Mouse (Mus musculus) forebrain, embryonic 16.5 days (tissue): Measurements from ENCODE around the gene Hfe. TPM values are rescaled to one million over a fixed set of nuclear protein-coding genes. Genes with fewer than 3 reads are reported as not detected.

Source experiments
- ATAC-seq: fragments of 200-750 bp; cut with Nextera tagmentation; 2 replicates; pipeline ENCODE4 v1.8.0; 2017; ENCODE audit warnings: mild to moderate bottlenecking, moderate library complexity
- H3K27ac ChIP-seq: fragments of 300-500 bp; sonication (generic); 2 replicates; pipeline ENCODE4 v1.5.1; 2014; ENCODE audit warnings: low read length, control low read depth
- H3K27me3 ChIP-seq: fragments of 300-500 bp; sonication (generic); replicated peaks from 2 replicates; pipeline ENCODE4 v1.6.1; 2014; ENCODE audit warnings: low read length; ENCODE audit not compliant: control insufficient read depth, insufficient read depth
- H3K36me3 ChIP-seq: fragments of 300-500 bp; sonication (generic); 2 replicates; pipeline ENCODE4 v1.6.1; 2014; ENCODE audit not compliant: control insufficient read depth, insufficient read depth
- H3K4me1 ChIP-seq: fragments of 300-500 bp; sonication (generic); replicated peaks from 2 replicates; pipeline ENCODE4 v1.6.1; 2014; ENCODE audit warnings: low read length; ENCODE audit not compliant: control insufficient read depth, insufficient read depth
- H3K4me2 ChIP-seq: fragments of 300-500 bp; sonication (generic); 2 replicates; pipeline ENCODE4 v1.6.1; 2014; ENCODE audit warnings: mild to moderate bottlenecking, low read length, control low read depth
- H3K4me3 ChIP-seq: fragments of 300-500 bp; sonication (generic); replicated peaks from 2 replicates; pipeline ENCODE4 v1.5.1; 2014; ENCODE audit warnings: mild to moderate bottlenecking, low read length, control low read depth
- H3K9ac ChIP-seq: fragments of 300-500 bp; sonication (generic); replicated peaks from 2 replicates; pipeline ENCODE4 v1.6.1; 2014; ENCODE audit warnings: low read depth, low read length, control low read depth
- H3K9me3 ChIP-seq: fragments of 300-500 bp; sonication (generic); 2 replicates; pipeline ENCODE4 v1.6.1; 2016; ENCODE audit warnings: low read length; ENCODE audit not compliant: control insufficient read depth
- WGBS: fragments of 180-500 bp; shearing (Covaris S2); extraction: QIAGEN DNeasy Blood & Tissue Kit; methylation state at CpG from one replicate; pipeline ENCODE4 v1.1.7; 2014; 5-methylcytosine and 5-hydroxymethylcytosine counted together
- polyA plus RNA-seq: library from polyadenylated mRNA; unstranded; fragments of >200 nt; fragmentation: Nextera tagmentation; extraction: Ambion mirVana; gene quantifications from 2 replicates; pipeline ENCODE4 v1.2.1, GENCODE M21; 2015

Gene Hfe
- polyA plus RNA-seq, 1 experiment from 2014 or later = 2.1 TPM

DNA sequence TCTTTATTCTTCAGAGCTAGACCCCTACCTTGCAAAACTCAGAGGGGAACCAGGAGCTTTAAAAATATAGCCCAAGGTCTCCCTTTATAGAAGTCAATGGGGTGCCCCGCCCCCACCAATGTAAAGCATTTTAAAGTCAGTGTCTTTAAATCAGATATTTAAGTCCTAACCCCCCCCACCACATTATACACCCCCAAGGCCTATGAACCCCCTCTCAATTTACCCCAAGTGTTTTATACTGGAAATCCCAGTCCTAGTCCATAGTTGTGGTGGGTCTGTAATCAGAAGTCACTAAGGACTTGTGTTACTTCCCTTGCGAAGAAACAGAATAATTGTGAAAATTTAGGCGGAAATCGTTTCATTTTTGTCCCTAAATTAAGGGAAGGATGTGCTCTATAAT is 27.4 kb upstream of the Hfe start:
- Histone ChIP-seq H3K4me2 (peak overlapping the region; percentile 97), H3K9me3 (no peaks in the 10 kb centered on the region), H3K4me1 (peaks cover 16% of the 10 kb centered on the region), H3K4me3 (peak overlapping the region; percentile 67), H3K9ac (peak overlapping the region; percentile 34; the same call in 1 of the 2 replicates), H3K27ac (peak overlapping the region; percentile 90), H3K27me3 (no peaks in the 10 kb centered on the region), H3K36me3 (no peaks in the 10 kb centered on the region)
- no peak for ATAC-seq
- WGBS = 25% methylated on average over 4 of the region's 4 CpGs

DNA sequence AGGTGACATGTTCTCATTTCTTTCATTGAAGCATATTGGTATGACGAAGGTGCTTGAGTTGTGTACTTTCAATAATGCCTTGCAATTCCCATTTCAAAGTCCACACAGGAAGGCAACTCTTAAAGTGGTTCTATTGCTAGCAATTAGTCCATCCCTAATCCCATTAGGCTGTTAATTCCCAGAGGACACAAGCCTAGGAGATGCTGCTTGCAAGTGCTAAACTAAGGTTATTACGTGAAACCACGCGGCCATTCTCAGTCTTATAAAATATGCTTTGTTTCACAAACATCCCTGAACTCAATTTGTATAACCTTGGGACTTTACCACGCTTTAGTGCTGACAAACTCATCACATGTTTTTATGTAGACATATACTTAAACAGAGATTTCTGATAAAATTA is 26.4 kb upstream of the Hfe start:
- Histone ChIP-seq H3K36me3 (no peaks in the 10 kb centered on the region), H3K9me3 (no peaks in the 10 kb centered on the region), H3K27ac (no peak overlapping the region), H3K4me1 (peaks cover 16% of the 10 kb centered on the region), H3K9ac (no peak overlapping the region), H3K4me3 (no peak overlapping the region), H3K27me3 (no peaks in the 10 kb centered on the region), H3K4me2 (no peak overlapping the region)
- no peak for ATAC-seq
- WGBS = 82% methylated on average over 5 of the region's 5 CpGs

DNA sequence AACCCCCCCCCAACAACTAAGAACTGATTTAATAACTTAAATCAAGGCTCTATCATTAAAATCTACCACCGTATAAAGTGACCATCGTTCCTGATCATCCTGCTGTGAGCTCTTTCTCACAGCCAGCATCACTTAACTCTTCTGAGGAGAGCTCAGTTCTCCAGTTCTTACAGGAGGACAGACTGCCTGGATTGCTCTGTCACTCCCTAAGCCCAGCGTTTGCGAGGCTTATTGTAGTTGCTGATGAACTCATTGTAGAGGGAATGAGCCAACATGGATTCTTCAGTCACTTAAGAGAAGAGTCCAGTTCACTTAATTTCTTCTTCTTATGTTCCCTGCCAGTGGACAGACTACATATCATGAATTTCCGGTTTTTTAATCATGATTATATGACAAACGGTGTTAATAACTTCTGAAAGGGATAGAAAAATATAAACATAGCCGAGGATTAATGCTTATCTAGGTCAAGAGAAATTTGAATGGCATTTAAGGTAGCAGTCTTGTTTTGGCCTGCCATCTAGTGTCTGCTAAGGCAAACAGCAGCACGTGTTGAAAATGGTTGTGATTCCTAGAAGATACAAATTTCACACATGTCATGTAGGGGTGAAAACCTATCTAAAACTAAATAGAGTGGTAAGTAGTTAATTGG is 21.6 kb upstream of the Hfe start:
- no peaks in the 10 kb centered on the region for H3K36me3 ChIP-seq
- H3K27me3 ChIP-seq = no peaks in the 10 kb centered on the region
- H3K27ac ChIP-seq = no peak overlapping the region
- no peaks in the 10 kb centered on the region for H3K4me1 ChIP-seq
- no peak overlapping the region for H3K4me2 ChIP-seq
- peak; percentile 62 for ATAC-seq
- 25% methylated on average over 8 of the region's 8 CpGs for WGBS
- H3K4me3 ChIP-seq = no peak overlapping the region
- H3K9ac ChIP-seq = no peak overlapping the region
- H3K9me3 ChIP-seq = no peaks in the 10 kb centered on the region

DNA sequence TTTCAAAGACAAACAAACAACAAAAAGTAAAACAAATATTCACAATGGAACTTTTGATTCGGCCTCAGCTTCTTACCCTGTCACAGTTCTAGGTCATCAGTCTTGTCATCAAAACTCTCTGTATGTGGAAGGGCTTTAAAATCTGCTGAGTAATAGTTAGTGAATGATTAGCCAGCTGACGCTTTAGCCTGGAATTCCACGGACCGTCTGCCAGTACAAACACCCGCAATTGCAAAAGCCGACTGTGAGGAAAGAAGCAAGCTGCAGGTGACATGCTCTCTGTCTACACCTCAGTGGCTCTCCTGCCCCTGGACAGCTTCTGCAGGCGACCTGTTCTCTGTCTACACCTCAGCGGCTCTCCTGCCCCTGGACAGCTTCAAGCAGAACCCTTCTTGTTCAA is 19.8 kb upstream of the Hfe start:
- H3K9me3 ChIP-seq = no peaks in the 10 kb centered on the region
- H3K4me2 ChIP-seq = no peak overlapping the region
- H3K4me1 ChIP-seq = no peaks in the 10 kb centered on the region
- H3K27ac ChIP-seq = no peak overlapping the region
- no peaks in the 10 kb centered on the region for H3K36me3 ChIP-seq
- no peak for ATAC-seq
- WGBS = 55% methylated on average over 8 of the region's 8 CpGs
- H3K4me3 ChIP-seq = no peak overlapping the region
- H3K27me3 ChIP-seq = no peaks in the 10 kb centered on the region
- H3K9ac ChIP-seq = no peak overlapping the region

DNA sequence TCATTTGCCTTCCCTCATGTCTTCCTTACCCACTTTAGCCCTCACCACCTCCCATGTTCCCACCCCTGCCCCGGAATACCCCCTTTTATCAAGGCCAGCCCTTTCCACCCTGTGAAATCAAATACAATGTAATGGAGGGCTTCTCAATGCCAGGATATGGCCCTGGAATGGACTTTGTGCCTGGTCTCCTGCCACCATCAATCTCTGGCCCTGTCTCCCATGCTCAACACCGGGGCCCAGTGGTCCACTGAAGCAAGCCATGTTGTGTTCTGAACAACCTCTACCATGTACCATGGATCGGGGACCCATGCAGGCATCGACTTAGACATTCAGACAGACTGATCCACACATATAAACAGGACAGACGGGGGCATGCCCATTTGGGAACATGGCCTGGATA is 19.1 kb upstream of the Hfe start:
- H3K4me3 ChIP-seq = no peak overlapping the region
- H3K4me2 ChIP-seq = no peak overlapping the region
- H3K9me3 ChIP-seq = no peaks in the 10 kb centered on the region
- no peak overlapping the region for H3K27ac ChIP-seq
- no peak overlapping the region for H3K9ac ChIP-seq
- no peaks in the 10 kb centered on the region for H3K4me1 ChIP-seq
- H3K27me3 ChIP-seq = no peaks in the 10 kb centered on the region
- ATAC-seq = no peak
- H3K36me3 ChIP-seq = no peaks in the 10 kb centered on the region
- WGBS = 93% methylated on average over 5 of the region's 5 CpGs

DNA sequence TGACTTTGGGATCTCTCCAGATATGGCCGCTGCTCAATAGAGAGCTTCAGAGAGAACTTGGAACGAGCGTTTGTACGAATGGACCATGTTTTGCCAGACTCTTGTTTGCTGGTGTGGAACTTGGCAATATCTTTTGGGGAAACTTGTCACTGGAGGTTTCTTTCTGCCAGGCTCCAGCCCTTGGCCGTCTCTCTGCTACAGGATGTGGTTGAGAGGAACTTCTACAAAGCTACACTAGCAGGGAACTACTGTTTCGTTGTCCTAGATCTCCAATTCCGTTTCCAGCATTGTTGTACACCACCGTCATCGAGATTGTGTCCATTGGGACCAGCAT is 18.5 kb upstream of the Hfe start:
- no peak overlapping the region for H3K9ac ChIP-seq
- WGBS = 90% methylated on average over 9 of the region's 9 CpGs
- no peaks in the 10 kb centered on the region for H3K4me1 ChIP-seq

DNA sequence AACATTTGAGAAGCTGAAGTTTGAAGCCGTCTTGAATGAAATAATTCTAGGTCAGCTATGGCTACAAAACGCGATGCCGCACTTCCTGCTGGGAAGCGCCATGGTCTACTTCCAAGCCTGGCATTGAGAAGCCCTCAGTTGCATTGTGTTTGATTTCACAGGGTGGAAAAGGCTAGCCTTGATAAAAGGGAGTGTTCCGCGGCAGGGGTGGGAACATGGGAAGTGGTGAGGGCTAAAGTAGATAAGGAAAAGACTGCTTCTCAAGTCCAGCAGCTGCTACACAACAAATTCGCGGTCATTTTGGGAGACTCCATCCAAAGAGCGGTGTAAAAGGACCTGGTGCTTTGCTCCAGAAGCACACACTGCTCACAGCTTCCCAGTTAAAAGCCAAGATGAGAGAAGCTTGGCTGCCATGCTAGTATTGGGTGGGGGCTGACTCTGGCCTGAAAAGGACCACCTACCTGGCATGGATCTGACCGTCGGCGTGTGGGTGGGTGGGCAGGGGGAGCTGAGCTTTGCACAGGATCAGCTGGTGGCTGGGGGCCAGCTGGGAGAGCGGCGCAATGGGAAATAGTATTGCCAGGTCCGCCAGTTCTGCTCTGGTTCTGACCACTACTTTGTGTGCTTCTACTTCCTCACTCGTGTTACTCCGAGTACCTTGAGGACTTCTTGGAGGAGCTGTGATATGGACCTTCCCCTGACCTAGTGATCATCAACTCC is 18.0 kb upstream of the Hfe start:
- Histone ChIP-seq H3K4me1 (no peaks in the 10 kb centered on the region), H3K4me3 (no peak overlapping the region), H3K36me3 (no peaks in the 10 kb centered on the region), H3K9ac (no peak overlapping the region), H3K4me2 (no peak overlapping the region), H3K27me3 (no peaks in the 10 kb centered on the region), H3K9me3 (no peaks in the 10 kb centered on the region), H3K27ac (no peak overlapping the region)
- ATAC-seq = no peak
- 91% methylated on average over 18 of the region's 18 CpGs for WGBS

More for the DNA sequence above, 18.5 kb upstream of the Hfe start:
- Histone ChIP-seq H3K27ac (no peak overlapping the region), H3K36me3 (no peaks in the 10 kb centered on the region), H3K9me3 (no peaks in the 10 kb centered on the region), H3K4me3 (no peak overlapping the region), H3K27me3 (no peaks in the 10 kb centered on the region), H3K4me2 (no peak overlapping the region)
- no peak for ATAC-seq

DNA sequence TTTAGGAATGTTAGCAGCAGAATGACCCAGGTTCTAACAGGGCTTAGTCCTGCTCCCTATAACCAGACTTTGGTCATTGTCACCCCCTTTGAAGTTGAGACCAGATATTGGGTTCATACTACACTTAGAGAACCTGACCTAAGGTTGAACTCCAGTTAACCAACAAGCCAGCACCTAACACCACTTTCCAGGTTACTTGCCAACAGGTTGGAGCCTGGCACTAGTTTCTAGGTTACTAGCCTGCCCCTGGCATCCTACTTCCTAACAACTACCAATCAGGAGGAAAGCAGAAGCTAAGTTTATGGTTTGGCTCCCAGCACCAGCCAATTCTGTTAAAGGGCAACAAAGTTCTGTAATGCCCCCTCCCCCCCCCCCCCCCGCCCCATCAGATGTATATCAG is 14.6 kb upstream of the Hfe start:
- Histone ChIP-seq H3K4me2 (no peak overlapping the region), H3K36me3 (no peaks in the 10 kb centered on the region), H3K9ac (no peak overlapping the region), H3K9me3 (no peaks in the 10 kb centered on the region), H3K27ac (no peak overlapping the region), H3K4me1 (no peaks in the 10 kb centered on the region), H3K27me3 (no peaks in the 10 kb centered on the region), H3K4me3 (no peak overlapping the region)
- no CpG with 5 or more reads among the region's 1 CpGs for WGBS
- no peak for ATAC-seq

DNA sequence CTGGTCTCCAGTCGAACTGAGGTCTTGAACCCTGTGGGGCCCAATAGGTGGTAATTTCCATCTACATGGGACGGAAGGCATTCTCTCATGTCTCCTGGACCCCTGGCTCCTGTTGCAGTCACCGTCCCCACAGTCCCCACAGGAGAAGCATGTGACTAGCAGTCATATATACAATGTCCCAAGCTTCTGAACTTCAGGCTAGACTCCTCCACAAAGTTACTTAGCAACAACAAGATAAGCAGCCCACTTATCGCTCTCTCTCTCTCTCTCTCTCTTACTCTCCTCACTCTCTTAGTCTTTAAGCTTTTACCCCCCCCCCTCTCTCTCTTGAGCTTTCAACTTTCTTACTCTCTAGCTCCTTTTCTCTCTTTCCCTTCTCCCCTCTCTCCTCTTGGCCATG is 13.6 kb upstream of the Hfe start:
- no peak overlapping the region for H3K4me3 ChIP-seq
- no peaks in the 10 kb centered on the region for H3K27me3 ChIP-seq
- no peak overlapping the region for H3K9ac ChIP-seq
- ATAC-seq = no peak
- H3K4me1 ChIP-seq = no peaks in the 10 kb centered on the region
- H3K36me3 ChIP-seq = no peaks in the 10 kb centered on the region
- WGBS = 91% methylated on average over 4 of the region's 4 CpGs
- H3K27ac ChIP-seq = no peak overlapping the region
- no peak overlapping the region for H3K4me2 ChIP-seq
- no peaks in the 10 kb centered on the region for H3K9me3 ChIP-seq
